Mouse (Mus musculus) gastrocnemius, adult 2 months (tissue): Measurements from ENCODE around the gene Plekha7. TPM values are rescaled to one million over a fixed set of nuclear protein-coding genes. Genes with fewer than 3 reads are reported as not detected.

Experiments used
- DNase-seq: peaks from one replicate; pipeline ENCODE4 v3.0.0; 2022
- H3K27ac ChIP-seq: fragments of 200-600 bp; 2 replicates; pipeline ENCODE4 v1.8.1; 2022; ENCODE audit warnings: mild to moderate bottlenecking
- H3K4me3 ChIP-seq: fragments of 200-600 bp; 2 replicates; pipeline ENCODE4 v1.8.1; 2022; ENCODE audit warnings: mild to moderate bottlenecking, moderate library complexity
- CTCF ChIP-seq: fragments of 200-600 bp; IDR thresholded peaks from 2 replicates; pipeline ENCODE4 v1.8.1; 2022; ENCODE audit warnings: antibody characterized with exemption, mild to moderate bottlenecking, moderate library complexity
- intact Hi-C: fragments of 180-260 bp; cut with DNase I; formaldehyde crosslinking; loops from one replicate; pipeline ENCODE4 v1.15.1; 2025
- total RNA-seq, 2 experiments: library from RNA; stranded (reverse); gene quantifications; 2 replicates each; pipeline ENCODE4 v1.2.3; 2021

The Plekha7 gene
- total RNA-seq, 2 experiments from 2014 or later, result 1.0 to 1.4 TPM

GRCm38 (mm10) chr7:116198902-116199301, 109.3 kb downstream of the Plekha7 start:
- intact Hi-C loops, result loop anchor here (5.0 kb wide), 2 partner anchors 37 to 67 kb away; no protein-coding TSS in a partner anchor

GRCm38 (mm10) chr7:116198407-116198806, 109.8 kb downstream of the Plekha7 start:
- Histone ChIP-seq H3K4me3 (no peak overlapping the region), H3K27ac (no peak overlapping the region)
- intact Hi-C loops, result loop anchor here (5.0 kb wide), 2 partner anchors 36 to 66 kb away; no protein-coding TSS in a partner anchor
- no peak for DNase-seq
- TF ChIP-seq CTCF, result no peak

More at GRCm38 (mm10) chr7:116198902-116199301, 109.3 kb downstream of the Plekha7 start:
- Histone ChIP-seq H3K27ac (no peak overlapping the region), H3K4me3 (no peak overlapping the region)
- no peak for DNase-seq
- peak; percentile 50 for TF ChIP-seq CTCF

GRCm38 (mm10) chr7:116196974-116197679, 111.0 kb downstream of the Plekha7 start:
- TF ChIP-seq CTCF, result no peak
- Histone ChIP-seq H3K27ac (no peak overlapping the region), H3K4me3 (no peak overlapping the region)
- intact Hi-C loops, result loop anchor here (5.0 kb wide), 2 partner anchors 35 to 65 kb away; no protein-coding TSS in a partner anchor
- no peak for DNase-seq

DNA sequence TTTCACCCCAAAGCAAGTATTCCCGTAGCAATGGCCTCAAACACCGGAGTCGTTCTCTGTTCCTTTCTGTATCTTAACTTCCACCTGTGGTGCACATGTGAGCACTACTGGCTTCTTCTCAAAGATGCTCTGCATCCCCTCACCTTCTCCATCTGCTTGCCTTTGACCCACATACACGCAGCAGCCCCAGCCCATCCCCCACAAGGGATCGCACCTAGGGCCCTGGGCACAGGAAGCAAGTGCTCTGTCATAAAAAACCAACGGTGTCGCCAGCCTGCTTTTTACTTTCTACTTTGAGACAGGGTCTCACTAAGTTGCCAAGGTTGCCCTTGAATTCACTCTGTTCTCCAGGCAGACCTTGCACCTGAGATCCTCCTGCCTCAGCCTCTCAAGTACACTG, 113.2 kb downstream of the Plekha7 start:
- no peak overlapping the region for H3K27ac ChIP-seq
- H3K4me3 ChIP-seq, result no peak overlapping the region
- DNase-seq, result no peak
- intact Hi-C loops, result loop anchor here (5.0 kb wide), 2 partner anchors 33 to 63 kb away; no protein-coding TSS in a partner anchor
- TF ChIP-seq CTCF, result no peak

GRCm38 (mm10) chr7:116192966-116193365, 115.2 kb downstream of the Plekha7 start:
- Histone ChIP-seq H3K27ac (no peak overlapping the region), H3K4me3 (no peak overlapping the region)
- TF ChIP-seq CTCF, result no peak
- no peak for DNase-seq
- intact Hi-C loops, result no loop called here

DNA sequence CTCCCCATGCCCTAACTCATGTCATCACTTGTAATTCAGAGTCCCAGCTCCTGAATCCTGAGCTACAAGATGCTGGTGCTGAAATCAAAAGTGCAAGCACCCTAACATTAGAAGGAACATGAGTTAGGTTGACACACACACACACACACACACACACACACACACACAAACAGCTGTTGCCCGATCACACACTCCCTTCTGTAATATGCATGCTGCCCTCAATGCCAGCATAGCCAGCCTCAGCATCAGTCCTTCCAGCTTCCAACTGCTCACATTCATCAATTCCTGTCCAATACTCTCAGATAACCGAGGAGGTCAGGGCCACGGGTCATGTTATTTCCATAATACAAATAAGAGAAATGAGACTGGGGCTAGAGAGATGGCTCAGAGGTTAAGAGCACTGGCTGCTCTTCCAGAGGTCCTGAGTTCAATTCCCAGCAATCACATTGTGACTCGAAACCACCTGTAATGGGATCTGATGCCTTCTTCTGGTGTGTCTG, 116.0 kb downstream of the Plekha7 start:
- Histone ChIP-seq H3K4me3 (no peak overlapping the region), H3K27ac (no peak overlapping the region)
- intact Hi-C loops, result no loop called here
- TF ChIP-seq CTCF, result no peak
- no peak for DNase-seq

- TF ChIP-seq CTCF, result no peak
- intact Hi-C loops, result no loop called here
- Histone ChIP-seq H3K4me3 (no peak overlapping the region), H3K27ac (no peak overlapping the region)
- no peak for DNase-seq
Observed at GRCm38 (mm10) chr7:116191138-116191537, 117.0 kb downstream of the Plekha7 start.

- intact Hi-C loops, result no loop called here
- DNase-seq, result no peak
- no peak for TF ChIP-seq CTCF
- no peak overlapping the region for H3K27ac ChIP-seq
- H3K4me3 ChIP-seq, result no peak overlapping the region
Observed at GRCm38 (mm10) chr7:116189708-116190107, 118.5 kb downstream of the Plekha7 start.

DNA sequence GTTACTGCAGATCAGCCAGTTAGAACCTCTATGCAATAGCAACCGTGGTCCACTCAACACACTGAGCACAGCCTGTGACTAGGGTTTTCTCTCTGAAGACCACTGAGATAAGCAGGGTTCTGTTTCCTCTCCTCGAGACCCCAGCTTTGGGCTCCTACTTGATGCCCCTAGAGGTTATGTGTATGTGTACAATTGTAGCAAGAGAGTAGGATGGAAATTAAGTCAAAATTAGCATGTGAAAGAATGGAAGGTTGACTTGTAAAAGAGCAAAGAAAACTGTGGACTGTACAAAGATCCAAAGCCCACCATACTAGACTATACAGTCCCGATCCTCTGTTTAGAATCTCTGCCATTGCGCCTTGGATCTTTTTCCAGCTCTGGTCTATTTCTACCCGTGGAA, 119.8 kb downstream of the Plekha7 start:
- no peak for TF ChIP-seq CTCF
- no peak overlapping the region for H3K4me3 ChIP-seq
- no peak for DNase-seq
- intact Hi-C loops, result no loop called here
- no peak overlapping the region for H3K27ac ChIP-seq

- no peak for DNase-seq
- no peak for TF ChIP-seq CTCF
- intact Hi-C loops, result no loop called here
- H3K4me3 ChIP-seq, result no peak overlapping the region
- H3K27ac ChIP-seq, result no peak overlapping the region
Observed at GRCm38 (mm10) chr7:116187521-116187920, 120.7 kb downstream of the Plekha7 start.

DNA sequence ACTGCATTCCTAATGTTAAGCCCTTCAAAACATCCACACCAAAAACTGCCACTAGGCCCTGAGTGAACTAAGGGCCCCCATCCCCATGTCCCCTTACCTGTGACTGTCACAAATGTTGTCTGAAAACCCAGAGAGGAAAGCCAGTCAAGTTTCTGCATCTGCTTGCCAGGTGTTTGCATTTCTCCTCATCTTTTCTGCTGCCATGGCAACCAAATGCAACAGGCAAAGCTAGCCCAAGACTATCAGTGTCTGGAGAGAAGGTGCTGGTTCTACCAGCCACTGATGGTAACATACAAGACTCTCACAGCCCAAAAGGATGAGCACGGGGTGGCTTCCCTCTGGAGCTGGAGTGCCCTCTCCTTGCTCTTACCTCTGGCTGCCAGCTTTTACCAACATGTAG, 121.3 kb downstream of the Plekha7 start:
- no peak for TF ChIP-seq CTCF
- Histone ChIP-seq H3K27ac (no peak overlapping the region), H3K4me3 (no peak overlapping the region)
- intact Hi-C loops, result no loop called here
- no peak for DNase-seq

GRCm38 (mm10) chr7:116186156-116186555, 122.0 kb downstream of the Plekha7 start:
- no peak for DNase-seq
- no peak overlapping the region for H3K27ac ChIP-seq
- intact Hi-C loops, result no loop called here
- H3K4me3 ChIP-seq, result no peak overlapping the region
- no peak for TF ChIP-seq CTCF

GRCm38 (mm10) chr7:116184358-116185057, 123.7 kb downstream of the Plekha7 start:
- Histone ChIP-seq H3K4me3 (no peak overlapping the region), H3K27ac (no peak overlapping the region)
- no peak for TF ChIP-seq CTCF
- intact Hi-C loops, result no loop called here
- no peak for DNase-seq
